Mouse (Mus musculus) activated CD4-positive, CD25-positive, alpha-beta regulatory T cell, adult 9 weeks (primary cell): ENCODE results near the gene Kcnh7. TPM values are rescaled to one million over a fixed set of nuclear protein-coding genes. Genes with fewer than 3 reads are reported as not detected.

Experiments
- polyA plus RNA-seq: library from polyadenylated mRNA; unstranded; fragments of 100-300 nt; shearing (Covaris generic); gene quantifications from one replicate; pipeline ENCODE4 v1.2.1, GENCODE M21; 2017

Kcnh7 gene
- not detected for polyA plus RNA-seq

DNA sequence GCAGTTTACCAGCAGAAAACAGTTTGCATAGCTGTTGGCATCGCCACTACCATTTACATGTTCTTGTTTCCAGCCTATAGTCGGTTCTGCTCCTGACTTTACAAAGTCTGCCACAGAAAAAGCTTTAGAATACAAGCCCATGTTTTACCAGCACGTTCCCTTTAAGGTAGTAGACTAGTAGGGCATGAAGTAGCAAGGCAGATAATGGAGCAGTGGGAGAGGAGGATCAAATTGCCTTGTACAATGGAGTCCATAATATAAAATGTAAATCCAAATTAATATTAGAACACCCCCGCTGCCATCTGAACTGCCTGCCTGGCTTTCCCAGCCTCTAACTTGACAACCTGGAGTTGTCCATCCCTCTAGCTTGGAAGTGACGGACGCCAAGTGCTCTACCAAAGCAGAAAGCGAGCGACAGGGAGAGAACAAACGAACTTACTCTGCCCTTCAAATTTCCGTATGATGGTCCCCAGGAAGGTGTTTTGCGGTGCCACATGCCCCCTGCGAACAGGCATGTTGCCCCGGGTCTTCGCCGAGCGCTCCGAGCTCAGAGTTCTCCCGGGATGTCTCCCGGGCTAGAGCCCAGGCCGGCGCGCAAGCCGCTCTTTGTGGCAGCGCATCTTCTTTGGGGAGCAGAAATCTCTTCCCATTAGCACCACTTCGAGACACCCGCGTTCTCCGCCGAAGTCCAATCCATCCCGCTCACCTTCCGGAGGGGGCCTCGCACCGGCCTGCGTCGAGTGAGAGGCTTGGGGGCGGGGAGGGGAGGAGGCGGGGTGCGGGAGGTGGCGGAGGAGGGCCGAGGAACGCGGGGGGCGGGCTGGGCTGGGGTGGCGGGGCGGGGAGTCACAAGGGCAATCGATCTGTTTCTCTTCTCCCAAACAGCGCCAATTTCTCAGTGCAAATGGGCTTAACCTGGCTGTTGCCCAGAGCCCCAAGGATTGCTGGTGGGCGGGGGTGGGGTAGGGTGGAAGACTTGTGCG is at the start of gene Kcnh7:
Gene Kcnh7 (minus strand): TSS at position 725 of the 983 bp plus-strand sequence.

DNA sequence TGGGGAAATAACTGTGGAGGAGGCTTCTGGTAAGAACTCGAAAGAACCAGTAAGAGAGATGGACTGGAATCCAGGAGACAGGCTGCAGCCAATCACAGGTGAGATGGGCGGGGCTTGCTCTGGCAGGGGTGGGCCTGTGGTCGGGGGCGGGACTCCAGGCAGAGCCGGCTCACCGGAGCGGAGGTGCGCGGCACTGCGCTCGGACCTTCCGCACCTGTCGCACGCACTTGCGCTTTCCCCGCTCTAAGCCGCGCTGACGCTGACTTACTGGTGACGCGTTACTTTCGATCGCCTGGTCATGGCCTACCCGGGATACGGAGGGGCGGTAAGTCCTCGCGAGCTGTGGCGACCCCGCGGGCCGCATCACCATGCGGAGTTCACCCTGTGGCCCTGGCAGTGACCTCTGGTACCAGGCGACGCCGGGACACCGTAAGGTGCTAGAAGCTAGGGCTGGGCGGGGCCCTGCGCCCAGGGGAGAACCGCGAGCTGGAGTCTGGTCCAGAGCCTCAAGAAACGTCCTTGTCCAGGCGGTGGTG is 519.9 kb downstream of the Kcnh7 start, which contains the start of gene Gca:
Gene Gca (plus strand): TSS at position 151 of the 536 bp plus-strand sequence.

DNA sequence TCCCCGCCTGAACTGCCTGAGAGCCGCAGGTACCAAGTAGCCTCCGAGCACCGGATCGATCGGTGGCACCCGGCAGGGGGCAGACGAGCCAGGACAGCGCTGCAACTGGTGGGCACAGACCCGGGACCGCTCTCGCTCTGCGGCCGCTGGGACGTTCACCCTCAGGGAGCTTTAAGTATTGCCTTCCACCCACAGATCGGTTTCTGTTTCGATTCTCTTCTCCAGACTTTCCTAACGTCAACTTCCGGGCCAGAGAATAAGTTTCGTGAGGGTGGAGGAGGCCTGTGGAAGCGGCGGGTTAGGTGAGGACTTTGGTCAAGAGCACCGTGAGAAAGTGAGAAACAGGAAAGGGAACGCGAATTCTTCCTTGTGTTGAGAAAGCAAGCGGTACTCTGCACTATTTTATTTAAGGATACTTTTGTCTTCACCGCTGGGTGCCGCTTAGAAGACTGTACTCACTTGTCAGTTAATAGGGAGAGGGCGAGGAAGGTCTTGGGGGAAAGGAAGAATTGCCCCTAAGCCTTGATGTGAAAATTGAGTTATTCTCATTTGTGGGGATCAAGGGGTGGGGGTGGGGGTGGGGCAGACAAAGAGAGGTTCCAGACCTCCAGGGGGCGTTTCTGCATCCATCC is 538.0 kb downstream of the Kcnh7 start, which contains the start of gene Ifih1:
Gene Ifih1 (minus strand): TSS at position 242 of the 632 bp plus-strand sequence.

